Mouse (Mus musculus) layer of hippocampus, adult 9-10 months (tissue): ENCODE results near the gene Herpud1.

Source experiments
- DNase-seq: peaks from one replicate; pipeline ENCODE4 v3.0.0; 2022; ENCODE audit warnings: low spot score

Herpud1 gene

DNA sequence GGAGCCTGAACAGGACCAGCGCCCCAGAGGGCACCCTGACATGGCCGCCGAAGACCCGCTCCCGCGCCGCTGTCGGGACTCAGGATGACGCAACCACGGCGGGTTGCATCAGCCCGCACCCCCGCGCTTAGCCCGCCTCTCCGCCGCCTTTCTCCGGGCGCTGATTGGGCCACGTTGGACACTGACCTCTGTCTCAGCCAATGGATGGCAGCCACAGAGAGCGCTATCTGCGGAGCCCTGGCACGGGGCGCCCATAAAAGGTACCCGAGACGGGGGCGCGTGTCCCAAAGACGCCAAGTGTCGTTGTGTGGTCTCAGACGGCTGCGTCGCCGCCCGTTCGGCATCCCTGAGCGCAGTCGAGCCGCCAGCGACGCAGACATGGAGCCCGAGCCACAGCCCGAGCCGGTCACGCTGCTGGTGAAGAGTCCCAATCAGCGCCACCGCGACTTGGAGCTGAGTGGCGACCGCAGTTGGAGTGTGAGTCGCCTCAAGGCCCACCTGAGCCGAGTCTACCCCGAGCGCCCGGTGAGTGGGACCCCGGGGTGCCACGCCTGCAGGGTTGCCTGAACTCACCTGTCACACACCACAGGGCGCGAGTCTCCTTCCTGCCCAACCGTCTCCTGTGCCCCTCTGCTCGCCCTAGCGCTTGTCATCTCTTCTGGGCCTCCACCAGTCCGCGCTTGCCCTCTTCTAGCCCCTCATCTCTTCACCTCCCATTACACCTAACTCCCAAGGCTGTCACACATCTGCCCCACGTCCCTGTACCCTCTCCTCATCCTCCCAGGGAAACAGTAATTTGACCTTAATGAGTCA lies at the start of gene Herpud1:
Gene Herpud1 (plus strand): TSS at position 225 of the 813 bp plus-strand sequence.
- peak; percentile 97 for DNase-seq

DNA sequence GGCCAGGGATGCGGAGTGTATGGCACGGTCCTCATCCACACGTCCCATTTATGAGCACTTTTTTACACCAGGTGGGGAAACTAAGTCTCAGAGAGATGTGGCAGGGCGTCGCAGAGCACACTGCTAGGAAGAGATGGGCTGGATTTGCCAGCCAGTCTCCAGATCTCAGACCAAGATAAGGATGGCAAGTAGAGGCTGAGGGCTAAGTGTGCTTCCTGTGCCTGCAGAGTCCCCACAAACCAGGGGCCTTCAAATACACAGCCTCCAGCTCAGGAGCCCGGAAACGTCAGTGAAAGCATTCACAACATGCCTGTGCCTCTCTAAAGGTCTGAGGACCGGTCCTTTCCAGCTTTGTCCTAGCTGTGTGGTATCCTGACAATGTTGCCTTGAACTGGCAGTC lies 48.7 kb upstream of the Herpud1 start:
- no peak for DNase-seq

- no peak for DNase-seq
Observed at GRCm38 (mm10) chr8:94340796-94341195, 45.4 kb upstream of the Herpud1 start.

DNA sequence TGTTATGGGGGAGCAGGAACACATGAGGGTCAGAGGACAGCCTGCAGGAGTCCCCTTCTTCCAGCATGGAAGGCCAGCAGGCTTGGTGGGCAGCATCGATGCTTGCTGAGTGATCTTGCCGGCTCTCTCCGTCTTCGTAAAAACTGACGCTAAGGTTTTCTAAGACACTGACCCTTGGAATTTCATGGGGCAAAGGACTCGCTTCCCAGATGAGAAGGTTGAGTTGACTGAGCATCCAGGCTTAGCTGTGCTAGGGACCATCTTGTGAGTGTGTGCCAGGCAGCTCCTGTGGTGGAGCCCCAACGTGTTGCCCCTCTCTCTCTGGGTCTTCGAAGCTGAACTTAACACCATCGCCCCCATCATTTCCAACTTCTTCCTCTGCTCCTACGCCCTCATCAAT lies 43.5 kb upstream of the Herpud1 start:
- DNase-seq: no peak

DNA sequence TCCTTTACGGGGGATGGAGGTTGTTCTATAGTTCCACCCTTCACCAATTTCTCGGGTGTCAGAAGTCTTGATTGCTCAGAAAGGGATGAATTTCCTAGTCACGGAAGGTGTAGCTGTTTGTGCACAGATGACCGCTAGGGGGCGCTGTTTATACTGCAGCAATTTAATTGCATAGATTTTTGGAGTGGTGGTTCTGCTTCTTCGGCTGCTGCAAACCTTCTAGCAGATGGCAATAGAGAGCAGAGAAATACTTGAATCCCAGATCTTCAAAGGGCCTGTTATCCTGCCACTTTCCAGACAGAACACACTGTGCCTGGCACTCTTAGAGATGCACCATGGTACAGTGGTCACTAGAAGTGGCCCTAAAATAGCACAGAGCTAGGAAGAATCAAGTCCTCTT lies 42.9 kb upstream of the Herpud1 start:
- DNase-seq: peak; percentile 83

DNA sequence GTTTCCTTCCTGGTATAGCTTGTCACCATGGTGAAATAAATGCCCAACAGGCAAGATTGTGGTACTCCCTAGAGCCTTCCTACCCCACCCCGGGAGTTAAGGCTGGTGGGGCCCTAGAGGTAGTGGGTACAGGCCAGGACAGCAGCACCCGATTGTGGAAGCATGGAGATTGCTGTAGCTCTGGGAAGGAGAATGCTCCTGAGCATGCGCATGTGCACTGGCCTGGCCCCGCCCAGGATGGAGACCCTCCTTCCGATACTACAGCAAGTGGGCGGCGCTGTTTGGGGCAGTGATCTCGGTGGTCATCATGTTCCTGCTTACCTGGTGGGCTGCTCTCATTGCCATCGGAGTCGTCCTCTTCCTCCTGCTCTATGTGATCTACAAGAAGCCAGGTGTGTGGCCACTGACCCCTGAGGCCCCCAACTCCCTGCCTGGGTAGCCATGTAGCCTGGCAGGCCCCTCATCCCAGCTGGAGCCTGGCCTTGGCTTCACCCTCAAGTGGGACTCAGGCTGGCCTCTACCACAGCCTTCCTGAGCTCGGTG lies 42.4 kb upstream of the Herpud1 start:
- no peak for DNase-seq

GRCm38 (mm10) chr8:94345657-94346056 lies 40.6 kb upstream of the Herpud1 start:
- no peak for DNase-seq

DNA sequence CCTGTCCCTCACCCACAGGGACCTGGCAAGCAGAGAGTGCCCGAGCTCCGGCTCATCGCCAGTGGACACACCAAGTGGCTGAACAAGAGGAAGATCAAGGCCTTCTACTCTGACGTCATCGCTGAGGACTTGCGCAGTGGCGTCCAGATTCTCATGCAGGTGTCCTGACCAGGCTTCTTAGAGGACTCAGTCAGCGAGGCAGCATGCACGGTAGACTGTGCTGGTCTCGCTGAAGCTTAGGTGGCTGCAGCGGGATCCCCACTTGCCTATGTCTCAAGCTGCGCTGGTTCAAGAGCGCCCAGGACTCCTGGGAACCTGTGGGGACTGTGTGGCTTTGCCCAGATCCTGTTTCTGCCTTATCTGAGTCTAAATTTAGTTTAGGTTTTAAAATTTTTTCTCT lies 40.0 kb upstream of the Herpud1 start:
- no peak for DNase-seq

DNA sequence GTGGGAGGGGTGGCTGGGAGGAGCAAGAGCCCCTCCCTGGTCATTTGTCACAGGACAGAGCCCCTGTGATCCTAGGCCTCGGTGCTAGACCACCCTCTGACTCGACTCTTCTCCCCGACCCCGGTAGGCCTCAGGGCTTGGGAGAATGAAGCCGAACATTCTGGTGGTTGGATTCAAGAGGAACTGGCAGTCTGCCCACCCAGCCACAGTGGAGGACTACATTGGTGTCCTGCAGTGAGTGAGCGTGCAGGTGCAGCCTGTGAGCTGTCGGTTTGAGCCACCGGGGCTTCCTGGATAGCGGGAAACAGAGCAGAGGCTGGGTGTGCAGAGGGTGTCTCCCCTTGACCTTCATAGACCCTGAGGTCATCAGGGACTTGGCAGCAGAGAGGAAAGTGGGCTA lies 37.8 kb upstream of the Herpud1 start:
- DNase-seq: no peak

- DNase-seq: no peak
Observed at GRCm38 (mm10) chr8:94354069-94354531, 32.1 kb upstream of the Herpud1 start.

GRCm38 (mm10) chr8:94354571-94354970 lies 31.7 kb upstream of the Herpud1 start:
- no peak for DNase-seq

GRCm38 (mm10) chr8:94357220-94357619 lies 29.0 kb upstream of the Herpud1 start:
- DNase-seq: no peak

DNA sequence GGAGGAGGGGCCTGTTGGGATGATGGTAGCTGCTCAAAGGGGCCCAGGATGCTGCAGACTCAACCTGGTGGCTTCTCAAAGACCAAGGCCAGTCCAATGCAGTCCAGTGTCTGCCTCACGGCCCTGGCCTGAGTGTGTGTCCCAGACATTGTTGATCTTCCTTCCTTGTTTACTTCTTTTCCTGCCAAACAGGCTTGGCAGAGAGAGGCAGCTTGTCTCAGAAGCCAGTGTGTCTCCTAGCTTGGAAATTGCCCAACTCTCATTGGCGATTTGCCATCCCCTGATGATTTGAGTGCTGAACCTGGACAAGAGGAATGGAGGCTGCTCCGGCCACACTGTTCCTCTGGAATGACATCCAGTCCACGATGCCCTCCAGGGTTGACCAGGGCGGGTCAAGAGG lies 27.7 kb upstream of the Herpud1 start:
- no peak for DNase-seq

DNA sequence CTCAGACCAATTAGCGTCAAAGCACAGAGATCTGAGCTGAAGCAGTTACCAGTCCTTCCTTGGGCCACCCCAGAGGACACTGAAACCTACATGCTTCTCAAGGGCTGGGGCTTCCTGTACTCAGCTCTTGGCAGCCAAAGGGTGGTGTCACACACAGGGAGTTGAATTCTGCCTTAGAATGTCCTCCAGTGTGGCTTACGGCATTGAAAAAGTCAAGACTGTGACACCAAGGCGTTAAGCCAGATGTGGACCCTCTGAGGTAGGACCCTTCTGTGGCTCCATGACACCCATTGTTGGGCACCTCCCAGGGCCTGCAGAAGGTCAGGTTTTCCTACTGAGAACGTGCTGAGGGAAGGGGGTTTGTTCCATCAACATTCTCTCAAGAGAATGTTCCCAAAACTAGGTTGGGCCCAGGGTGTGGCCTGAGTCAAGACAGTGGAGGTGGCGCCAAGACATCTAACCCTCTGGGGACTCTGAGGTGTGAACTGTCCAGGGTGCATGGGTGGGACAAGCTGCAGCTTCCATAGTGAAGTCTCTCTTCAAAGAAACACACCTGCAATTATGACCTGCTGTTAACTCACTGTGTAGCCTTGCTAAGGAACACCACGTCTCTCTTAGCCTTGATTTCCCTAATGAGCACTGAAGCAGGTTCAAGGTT lies 24.3 kb upstream of the Herpud1 start:
- no peak for DNase-seq

GRCm38 (mm10) chr8:94362607-94363239 lies 23.5 kb upstream of the Herpud1 start:
- no peak for DNase-seq

DNA sequence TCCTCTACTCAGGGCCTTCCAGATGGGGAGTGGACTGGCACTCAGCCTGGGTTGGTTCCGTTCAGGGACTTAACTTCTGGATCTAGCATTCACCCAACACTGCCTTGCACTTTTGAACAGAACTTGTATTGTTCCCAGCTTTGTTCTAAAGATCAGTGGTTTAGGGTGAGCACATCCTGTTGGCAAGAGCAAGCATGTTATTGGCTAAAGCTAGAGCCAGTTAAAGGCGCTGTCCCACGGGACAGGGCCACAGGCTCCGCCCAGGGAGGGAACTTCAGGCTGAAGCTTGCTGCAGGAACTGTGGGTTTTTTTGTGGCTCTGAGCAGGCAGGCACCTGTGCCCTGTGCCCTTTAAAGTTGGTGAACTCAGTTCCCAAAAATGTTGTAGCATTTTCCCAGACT lies 22.9 kb upstream of the Herpud1 start:
- DNase-seq: no peak

DNA sequence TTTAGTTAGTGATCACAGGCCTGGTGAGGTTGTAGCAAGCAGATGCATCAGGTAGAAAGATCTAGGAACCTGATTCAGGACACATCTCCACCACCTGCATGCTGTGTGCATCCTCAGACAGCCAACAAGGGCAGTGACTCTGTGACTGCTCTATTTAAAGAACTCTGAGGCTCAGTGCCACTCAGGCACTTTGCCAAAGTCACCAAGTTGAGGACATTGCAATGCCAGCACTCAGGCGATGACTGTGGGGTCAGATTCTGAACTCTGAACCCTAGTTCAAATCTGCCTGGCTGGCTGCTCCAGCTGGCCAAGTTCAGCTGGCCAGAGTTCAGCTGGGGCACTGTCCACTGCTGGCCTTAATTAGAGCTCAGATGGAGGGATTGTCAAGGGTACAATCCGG lies 22.3 kb upstream of the Herpud1 start:
- DNase-seq: no peak

DNA sequence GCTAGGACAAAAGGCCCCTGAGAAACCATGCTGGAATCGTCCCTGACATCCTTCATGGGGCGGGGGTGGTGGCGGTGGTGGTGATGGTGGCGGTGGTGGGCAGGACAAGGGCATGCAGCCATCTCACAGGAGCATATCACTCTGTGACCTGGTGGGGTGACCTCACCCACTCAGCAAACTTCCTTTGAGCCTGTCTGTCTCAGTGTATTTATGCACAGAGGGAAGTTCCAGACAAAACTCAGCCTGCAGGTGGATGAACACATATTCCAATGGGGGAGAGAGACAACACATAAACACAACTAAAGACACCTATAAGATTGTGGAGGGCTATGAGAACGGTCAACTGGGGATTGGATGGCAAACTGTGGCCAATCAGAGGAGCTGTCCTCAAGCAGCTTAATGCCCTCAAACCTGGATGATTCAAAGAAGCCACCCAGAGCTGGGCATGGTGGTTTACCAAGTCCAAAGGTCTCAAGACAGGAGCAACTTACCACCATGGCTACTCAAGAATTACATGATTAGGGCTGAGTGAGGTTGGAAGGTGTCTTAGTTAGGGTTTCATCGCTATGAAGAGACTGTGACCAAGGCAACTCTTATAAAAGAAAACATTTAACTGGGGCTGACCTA lies 21.4 kb upstream of the Herpud1 start:
- DNase-seq: no peak

DNA sequence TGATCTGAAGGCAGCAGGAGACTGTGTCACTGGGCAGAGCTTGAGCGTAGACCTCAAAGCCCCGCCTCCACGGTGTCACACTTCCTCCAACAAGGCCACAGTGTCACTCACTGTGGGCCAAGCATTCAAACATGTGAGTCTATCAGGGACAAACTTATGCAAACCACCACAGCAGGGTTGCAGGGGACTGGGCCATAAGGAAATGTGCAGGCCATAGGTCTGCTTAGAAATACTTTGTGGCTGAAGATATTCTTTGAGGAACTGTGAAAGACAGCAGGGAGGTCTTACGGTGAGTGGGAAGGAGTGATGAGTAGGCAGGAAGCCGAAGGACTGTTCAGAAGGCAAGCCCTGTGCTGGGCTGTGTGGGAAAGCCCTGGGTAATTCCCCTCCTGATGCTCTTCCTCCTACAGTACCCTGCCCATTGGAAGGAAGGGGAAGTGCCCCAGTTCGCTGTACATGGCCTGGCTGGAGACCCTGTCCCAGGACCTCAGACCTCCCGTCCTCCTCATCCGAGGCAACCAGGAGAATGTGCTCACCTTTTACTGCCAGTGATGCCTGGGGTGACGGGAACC lies 20.7 kb upstream of the Herpud1 start:
- DNase-seq: no peak

DNA sequence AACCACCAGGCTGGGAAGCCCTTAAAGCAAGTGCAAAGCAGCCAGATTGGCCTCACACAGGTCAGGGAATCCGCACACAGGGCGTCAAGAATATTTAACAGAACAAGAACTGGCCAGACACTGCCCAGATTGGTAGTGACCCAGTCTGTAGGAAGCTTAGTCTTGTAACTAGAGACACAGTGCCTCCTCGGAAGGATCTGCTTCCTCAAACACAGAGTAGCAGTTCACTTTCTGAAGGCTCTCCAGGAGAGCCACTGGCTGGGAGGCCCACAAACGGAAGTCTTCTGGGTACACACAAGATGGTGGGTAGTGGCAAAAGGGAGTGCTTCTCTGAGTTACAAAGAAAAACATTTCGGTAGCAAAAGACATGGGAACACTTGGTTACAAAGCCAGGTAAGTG lies 15.4 kb upstream of the Herpud1 start:
- DNase-seq: no peak

DNA sequence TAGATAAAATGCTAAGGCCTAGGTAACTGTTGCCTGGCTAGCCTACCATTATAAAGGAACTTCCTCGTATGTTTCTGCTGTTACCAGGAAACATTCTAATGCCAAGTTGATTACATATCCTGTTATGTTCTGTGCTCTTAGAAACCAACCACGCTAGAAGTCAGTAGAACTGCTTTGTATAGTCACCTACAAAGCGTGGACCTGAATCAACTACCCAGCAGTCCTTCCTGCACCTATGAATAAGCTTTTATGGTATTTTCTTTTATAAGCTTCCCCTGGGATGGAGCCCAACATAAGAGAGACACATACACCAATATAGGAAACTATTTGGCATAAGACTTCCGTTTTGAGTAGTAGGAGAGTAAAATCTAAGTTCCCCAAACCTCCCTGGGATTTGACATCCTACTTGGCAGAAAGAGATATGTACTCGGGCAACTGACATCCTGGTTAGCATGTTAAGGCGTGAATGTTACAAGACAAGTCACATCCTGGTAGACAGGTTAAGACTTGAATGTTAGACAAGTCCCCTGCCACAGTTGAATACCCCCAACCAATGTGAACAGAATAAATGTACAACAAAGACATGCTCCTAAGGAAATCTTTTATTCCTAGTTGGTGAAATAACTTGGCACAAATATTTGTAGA lies 13.2 kb upstream of the Herpud1 start:
- no peak for DNase-seq
